Mouse (Mus musculus): Measurements from ENCODE around the gene Rtn4rl1. TPM values are rescaled to one million over a fixed set of nuclear protein-coding genes. Genes with fewer than 3 reads are reported as not detected.

The Rtn4rl1 gene
- polyA plus RNA-seq, 1 experiment: 2.7 TPM

- Histone ChIP-seq H3K4me1 (ENCODE audit: control insufficient read depth, insufficient read depth, low read length) (no peaks in the 10 kb centered on the region; the same call in 1 of the 2 replicates), H3K4me3 (ENCODE audit: insufficient read depth, low read length) (no peak overlapping the region), H3K27ac (ENCODE audit: insufficient read depth, low read length) (no peak overlapping the region)
- TF ChIP-seq POLR2A (IDR thresholded peaks at IDR 0.05; ENCODE audit: low read depth, low read length) (no peak), CTCF (IDR thresholded peaks at IDR 0.05; ENCODE audit: borderline replicate concordance, insufficient read depth, low read length) (no peak)
These were observed 30.5 kb downstream of the Rtn4rl1 start for GRCm38 (mm10) chr11:75224062-75224461.

GRCm38 (mm10) chr11:75224835-75225234, 31.3 kb downstream of the Rtn4rl1 start:
- TF ChIP-seq POLR2A (IDR thresholded peaks at IDR 0.05; ENCODE audit: low read depth, low read length): no peak
- TF ChIP-seq CTCF (IDR thresholded peaks at IDR 0.05; ENCODE audit: borderline replicate concordance, insufficient read depth, low read length): no peak
- H3K4me1 ChIP-seq (ENCODE audit: control insufficient read depth, insufficient read depth, low read length): no peaks in the 10 kb centered on the region; the same call in 1 of the 2 replicates
- no peak overlapping the region for H3K27ac ChIP-seq (ENCODE audit: insufficient read depth, low read length)
- H3K4me3 ChIP-seq (ENCODE audit: insufficient read depth, low read length): no peak overlapping the region

- no peak overlapping the region for H3K27ac ChIP-seq (ENCODE audit: insufficient read depth, low read length)
- TF ChIP-seq CTCF (IDR thresholded peaks at IDR 0.05; ENCODE audit: borderline replicate concordance, insufficient read depth, low read length) (no peak), POLR2A (IDR thresholded peaks at IDR 0.05; ENCODE audit: low read depth, low read length) (no peak)
- no peak overlapping the region for H3K4me3 ChIP-seq (ENCODE audit: insufficient read depth, low read length)
- no peaks in the 10 kb centered on the region for H3K4me1 ChIP-seq (ENCODE audit: control insufficient read depth, insufficient read depth, low read length)
These were observed 34.0 kb downstream of the Rtn4rl1 start for GRCm38 (mm10) chr11:75227632-75228031.

GRCm38 (mm10) chr11:75229289-75229688, 35.7 kb downstream of the Rtn4rl1 start:
- Histone ChIP-seq H3K4me1 (ENCODE audit: control insufficient read depth, insufficient read depth, low read length) (no peaks in the 10 kb centered on the region), H3K4me3 (ENCODE audit: insufficient read depth, low read length) (no peak overlapping the region), H3K27ac (ENCODE audit: insufficient read depth, low read length) (no peak overlapping the region)
- no peak for TF ChIP-seq POLR2A (IDR thresholded peaks at IDR 0.05; ENCODE audit: low read depth, low read length)
- TF ChIP-seq CTCF (IDR thresholded peaks at IDR 0.05; ENCODE audit: borderline replicate concordance, insufficient read depth, low read length): no peak

GRCm38 (mm10) chr11:75230272-75230760, 36.7 kb downstream of the Rtn4rl1 start:
- no peaks in the 10 kb centered on the region for H3K4me1 ChIP-seq (ENCODE audit: control insufficient read depth, insufficient read depth, low read length)
- H3K27ac ChIP-seq (ENCODE audit: insufficient read depth, low read length): no peak overlapping the region
- no peak overlapping the region for H3K4me3 ChIP-seq (ENCODE audit: insufficient read depth, low read length)
- TF ChIP-seq POLR2A (IDR thresholded peaks at IDR 0.05; ENCODE audit: low read depth, low read length): no peak
- TF ChIP-seq CTCF (IDR thresholded peaks at IDR 0.05; ENCODE audit: borderline replicate concordance, insufficient read depth, low read length): no peak

GRCm38 (mm10) chr11:75231756-75232155, 38.2 kb downstream of the Rtn4rl1 start:
- Histone ChIP-seq H3K4me3 (ENCODE audit: insufficient read depth, low read length) (no peak overlapping the region), H3K27ac (ENCODE audit: insufficient read depth, low read length) (no peak overlapping the region), H3K4me1 (ENCODE audit: control insufficient read depth, insufficient read depth, low read length) (no peaks in the 10 kb centered on the region)
- TF ChIP-seq POLR2A (IDR thresholded peaks at IDR 0.05; ENCODE audit: low read depth, low read length) (no peak), CTCF (IDR thresholded peaks at IDR 0.05; ENCODE audit: borderline replicate concordance, insufficient read depth, low read length) (peak; percentile 10; the same call in 1 of the 2 replicates)

GRCm38 (mm10) chr11:75232434-75232833, 38.9 kb downstream of the Rtn4rl1 start:
- H3K4me1 ChIP-seq (ENCODE audit: control insufficient read depth, insufficient read depth, low read length): no peaks in the 10 kb centered on the region
- TF ChIP-seq CTCF (IDR thresholded peaks at IDR 0.05; ENCODE audit: borderline replicate concordance, insufficient read depth, low read length): no peak
- no peak for TF ChIP-seq POLR2A (IDR thresholded peaks at IDR 0.05; ENCODE audit: low read depth, low read length)
- H3K4me3 ChIP-seq (ENCODE audit: insufficient read depth, low read length): no peak overlapping the region
- H3K27ac ChIP-seq (ENCODE audit: insufficient read depth, low read length): no peak overlapping the region

- Histone ChIP-seq H3K4me3 (ENCODE audit: insufficient read depth, low read length) (no peak overlapping the region), H3K27ac (ENCODE audit: insufficient read depth, low read length) (no peak overlapping the region), H3K4me1 (ENCODE audit: control insufficient read depth, insufficient read depth, low read length) (no peaks in the 10 kb centered on the region)
- no peak for TF ChIP-seq POLR2A (IDR thresholded peaks at IDR 0.05; ENCODE audit: low read depth, low read length)
- no peak for TF ChIP-seq CTCF (IDR thresholded peaks at IDR 0.05; ENCODE audit: borderline replicate concordance, insufficient read depth, low read length)
These were observed 41.2 kb downstream of the Rtn4rl1 start for GRCm38 (mm10) chr11:75234745-75235144.

GRCm38 (mm10) chr11:75240158-75240934, 46.8 kb downstream of the Rtn4rl1 start:
- H3K4me1 ChIP-seq (ENCODE audit: control insufficient read depth, insufficient read depth, low read length): no peaks in the 10 kb centered on the region
- TF ChIP-seq CTCF (IDR thresholded peaks at IDR 0.05; ENCODE audit: borderline replicate concordance, insufficient read depth, low read length): no peak
- no peak for TF ChIP-seq POLR2A (IDR thresholded peaks at IDR 0.05; ENCODE audit: low read depth, low read length)
- no peak overlapping the region for H3K4me3 ChIP-seq (ENCODE audit: insufficient read depth, low read length)
- no peak overlapping the region for H3K27ac ChIP-seq (ENCODE audit: insufficient read depth, low read length)

- TF ChIP-seq POLR2A (IDR thresholded peaks at IDR 0.05; ENCODE audit: low read depth, low read length) (no peak), CTCF (IDR thresholded peaks at IDR 0.05; ENCODE audit: borderline replicate concordance, insufficient read depth, low read length) (no peak)
- no peak overlapping the region for H3K4me3 ChIP-seq (ENCODE audit: insufficient read depth, low read length)
- no peak overlapping the region for H3K27ac ChIP-seq (ENCODE audit: insufficient read depth, low read length)
- H3K4me1 ChIP-seq (ENCODE audit: control insufficient read depth, insufficient read depth, low read length): no peaks in the 10 kb centered on the region
These were observed 49.2 kb downstream of the Rtn4rl1 start for GRCm38 (mm10) chr11:75242710-75243255.
